Mouse (Mus musculus) liver, adult 2 months (tissue): ENCODE data around the gene Wdr54. TPM values are rescaled to one million over a fixed set of nuclear protein-coding genes. Genes with fewer than 3 reads are reported as not detected.

Experiments
- DNase-seq: peaks from one replicate; pipeline ENCODE4 v3.0.0-alpha.2; 2011; ENCODE audit warnings: low read depth, low spot score; ENCODE audit errors: extremely low read depth
- H3K27ac ChIP-seq: fragments of 200-500 bp; replicated peaks from 2 replicates; pipeline ENCODE4 v1.5.1; 2012; ENCODE audit warnings: low read depth, mild to moderate bottlenecking, control low read depth, inconsistent platforms, low read length; ENCODE audit not compliant: insufficient read depth
- H3K27me3 ChIP-seq: fragments of 200-500 bp; 2 replicates; pipeline ENCODE4 v1.6.1; 2012; ENCODE audit warnings: mild to moderate bottlenecking, moderate library complexity, low read length, inconsistent platforms; ENCODE audit not compliant: control insufficient read depth, insufficient read depth
- H3K36me3 ChIP-seq: fragments of 200-500 bp; 2 replicates; pipeline ENCODE4 v1.6.1; 2012; ENCODE audit warnings: low read length, inconsistent platforms; ENCODE audit not compliant: control insufficient read depth, insufficient read depth
- H3K4me1 ChIP-seq: fragments of 200-500 bp; 2 replicates; pipeline ENCODE4 v1.6.1; 2011; ENCODE audit warnings: low read length; ENCODE audit not compliant: control insufficient read depth, insufficient read depth
- H3K4me3 ChIP-seq: fragments of 200-500 bp; 2 replicates; pipeline ENCODE4 v1.5.1; 2011; ENCODE audit warnings: low read depth, mild to moderate bottlenecking, control low read depth, low read length, moderate library complexity; ENCODE audit not compliant: insufficient read depth
- H3K79me2 ChIP-seq: fragments of 200-500 bp; 2 replicates; pipeline ENCODE4 v1.6.1; 2012; ENCODE audit warnings: inconsistent platforms, mild to moderate bottlenecking, low read length, moderate library complexity; ENCODE audit not compliant: control insufficient read depth, insufficient read depth
- H3K9ac ChIP-seq: fragments of 200-500 bp; 2 replicates; pipeline ENCODE4 v1.6.1; 2012; ENCODE audit warnings: low read depth, mild to moderate bottlenecking, control low read depth, inconsistent platforms, low read length
- CTCF ChIP-seq: fragments of 200-500 bp; IDR thresholded peaks from 2 replicates; pipeline ENCODE4 v1.5.1; 2011; ENCODE audit warnings: low read depth, low read length, control low read depth
- POLR2A ChIP-seq: fragments of 200-500 bp; IDR thresholded peaks from 2 replicates; pipeline ENCODE4 v1.6.1; 2011; ENCODE audit warnings: low read length, control low read depth; ENCODE audit not compliant: insufficient read depth; ENCODE audit errors: extremely low read depth
- WGBS: fragments of 180-500 bp; shearing (Covaris S2); methylation state at CpG from one replicate; pipeline ENCODE4 v1.1.7; 2018; 5-methylcytosine and 5-hydroxymethylcytosine counted together
- polyA plus RNA-seq: library from polyadenylated mRNA; depleted of rRNA; stranded (reverse); fragments of >200 nt; gene quantifications from 2 replicates; pipeline ENCODE4 v1.2.3, GENCODE M21; 2012
- total RNA-seq: library from RNA; depleted of rRNA; stranded (reverse); fragments of >200 nt; gene quantifications from 2 replicates; pipeline ENCODE4 v1.2.3, GENCODE M21; 2014

Gene Wdr54
- total and polyA plus RNA-seq, 2 experiments = 0.28 to 1.7 TPM

- under 1% methylated on average over 30 of the region's 30 CpGs for WGBS
- TF ChIP-seq CTCF (no peak), POLR2A (peak; percentile 59; the same call in 1 of the 2 replicates)
- H3K27me3 ChIP-seq = no peaks in the 10 kb centered on the region
Measured at GRCm38 (mm10) chr6:83124851-83125312, 31.3 kb downstream of the Wdr54 start.

GRCm38 (mm10) chr6:83122961-83123360, 33.2 kb downstream of the Wdr54 start:
- no peaks in the 10 kb centered on the region for H3K27me3 ChIP-seq
- WGBS = 94% methylated on average over 5 of the region's 5 CpGs
- DNase-seq = no peak
- no peak for TF ChIP-seq POLR2A
- TF ChIP-seq CTCF = no peak
- H3K27ac ChIP-seq = no peak overlapping the region
- no peak overlapping the region for H3K4me3 ChIP-seq
- H3K79me2 ChIP-seq = no peaks in the 10 kb centered on the region
- no peak overlapping the region for H3K9ac ChIP-seq
- H3K36me3 ChIP-seq = no peaks in the 10 kb centered on the region; the same call in 1 of the 2 replicates
- H3K4me1 ChIP-seq = peaks cover 14% of the 10 kb centered on the region

More at GRCm38 (mm10) chr6:83124851-83125312, 31.3 kb downstream of the Wdr54 start:
- Histone ChIP-seq H3K79me2 (no peaks in the 10 kb centered on the region), H3K9ac (peak overlapping the region; percentile 96), H3K36me3 (no peaks in the 10 kb centered on the region; the same call in 1 of the 2 replicates), H3K4me1 (peaks cover 11% of the 10 kb centered on the region), H3K4me3 (peak overlapping the region; percentile 97), H3K27ac (peak overlapping the region; percentile 66)
- peak; percentile 92 for DNase-seq

- TF ChIP-seq CTCF (no peak), POLR2A (no peak)
- H3K4me3 ChIP-seq = peak overlapping the region; percentile 58
- H3K79me2 ChIP-seq = no peaks in the 10 kb centered on the region
- H3K9ac ChIP-seq = peak overlapping the region; percentile 73
- no peak for DNase-seq
- no peaks in the 10 kb centered on the region for H3K27me3 ChIP-seq
- H3K4me1 ChIP-seq = peaks cover 14% of the 10 kb centered on the region
- no peaks in the 10 kb centered on the region; the same call in 1 of the 2 replicates for H3K36me3 ChIP-seq
- 17% methylated on average over 52 of the region's 52 CpGs for WGBS
- peak overlapping the region; percentile 43 for H3K27ac ChIP-seq
Measured at GRCm38 (mm10) chr6:83121863-83122710, 34.1 kb downstream of the Wdr54 start.

- H3K27ac ChIP-seq = peak within 1 kb of the TSS; percentile 62
- TF ChIP-seq POLR2A (peak; percentile 71), CTCF (no peak)
- H3K36me3 ChIP-seq = no peaks in the 10 kb centered on the region; the same call in 1 of the 2 replicates
- peak within 1 kb of the TSS; percentile 82 for H3K9ac ChIP-seq
- peak within 1 kb of the TSS; percentile 75 for H3K4me3 ChIP-seq
- under 1% methylated on average over 38 of the region's 38 CpGs for WGBS
- H3K27me3 ChIP-seq = no peaks in the 10 kb centered on the region
- H3K4me1 ChIP-seq = peaks cover 18% of the 10 kb centered on the region
- peak; percentile 99 for DNase-seq
- H3K79me2 ChIP-seq = no peaks in the 10 kb centered on the region
Measured at GRCm38 (mm10) chr6:83120930-83121862, 35.0 kb downstream of the Wdr54 start, which contains the start of gene Wbp1. Gene Wbp1, minus strand, starts transcription at chr6:83121559.

- WGBS = 23% methylated on average over 7 of the region's 7 CpGs
- H3K9ac ChIP-seq = no peak overlapping the region
Measured at GRCm38 (mm10) chr6:83119734-83120051, 36.5 kb downstream of the Wdr54 start.

More at GRCm38 (mm10) chr6:83119734-83120051, 36.5 kb downstream of the Wdr54 start:
- H3K27me3 ChIP-seq = no peaks in the 10 kb centered on the region
- no peak overlapping the region for H3K4me3 ChIP-seq
- H3K79me2 ChIP-seq = peaks cover 4% of the 10 kb centered on the region; the same call in 1 of the 2 replicates
- peaks cover 14% of the 10 kb centered on the region for H3K4me1 ChIP-seq
- no peaks in the 10 kb centered on the region; the same call in 1 of the 2 replicates for H3K36me3 ChIP-seq
- DNase-seq = no peak
- TF ChIP-seq POLR2A (no peak), CTCF (no peak)
- H3K27ac ChIP-seq = no peak overlapping the region
